Mouse (Mus musculus): ENCODE data around the gene Efcab11.

The Efcab11 gene

DNA sequence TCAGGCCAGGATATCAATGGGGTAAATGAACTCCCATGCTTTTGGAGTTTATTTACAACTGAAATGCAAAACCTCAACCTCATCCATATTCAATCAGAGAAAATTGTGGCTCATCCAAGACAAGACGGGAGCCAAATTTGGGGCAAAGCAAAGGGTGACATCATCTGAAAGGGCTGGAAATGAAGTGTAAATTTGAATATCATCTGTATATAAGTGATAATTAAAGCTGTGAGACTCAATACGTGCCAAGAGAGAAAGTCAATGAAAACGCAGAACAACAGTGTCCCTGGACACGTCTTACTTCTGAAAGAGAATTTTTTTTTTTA is 212.4 kb downstream of the Efcab11 start:
- no peak for DNase-seq (ENCODE audit: low spot score)

DNA sequence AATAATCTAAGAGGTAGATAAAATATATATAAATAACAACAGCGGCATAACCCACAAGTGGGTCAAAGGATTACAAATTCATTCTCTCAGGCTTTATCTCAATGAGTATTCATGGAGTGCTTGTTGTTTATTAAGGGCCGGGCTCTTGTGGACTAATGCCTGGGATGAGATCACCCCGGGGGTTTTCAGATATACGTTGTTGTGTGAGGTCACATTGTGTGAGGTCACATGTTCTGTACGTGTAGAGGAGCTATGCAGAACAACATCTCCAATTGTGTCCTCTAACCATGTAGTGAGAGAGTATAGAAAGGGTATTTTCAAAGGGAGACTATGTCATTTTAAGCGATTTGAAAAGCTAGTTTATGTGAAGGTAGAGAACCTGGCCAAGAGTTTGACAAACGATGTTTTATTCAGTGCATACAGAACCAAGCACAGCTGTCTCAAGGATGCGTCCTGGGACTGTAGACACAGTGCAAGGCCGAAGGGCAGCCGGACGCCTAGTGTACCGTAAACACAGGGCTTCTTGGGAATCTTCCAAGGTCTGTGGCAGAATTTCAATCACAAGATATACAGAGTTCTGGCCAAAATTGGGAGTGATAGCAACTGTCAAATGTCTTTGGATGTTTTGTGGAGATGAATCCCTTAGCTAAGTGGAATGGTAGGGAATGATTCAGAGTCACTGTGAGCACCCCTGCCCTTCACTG is 212.9 kb downstream of the Efcab11 start:
- no peak for DNase-seq (ENCODE audit: low spot score)

DNA sequence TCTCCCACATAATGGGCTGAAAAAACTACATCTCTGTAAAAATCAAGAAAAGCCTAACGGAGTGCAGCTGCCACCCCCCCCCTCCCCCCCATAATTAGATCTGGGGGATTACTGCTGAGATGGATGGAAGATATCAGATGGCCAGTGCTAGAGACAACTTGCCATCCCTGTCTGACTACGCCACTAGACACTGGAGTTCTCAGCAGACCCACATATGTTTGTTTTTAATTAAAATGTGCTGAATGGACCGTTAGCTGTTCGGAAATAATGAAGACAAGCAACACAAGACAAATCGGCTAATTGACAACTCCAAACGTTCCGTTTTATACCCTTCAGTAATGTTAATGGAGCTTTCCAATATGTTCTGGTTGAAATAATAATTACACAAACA is 213.5 kb downstream of the Efcab11 start:
- no peak for DNase-seq (ENCODE audit: low spot score)

DNA sequence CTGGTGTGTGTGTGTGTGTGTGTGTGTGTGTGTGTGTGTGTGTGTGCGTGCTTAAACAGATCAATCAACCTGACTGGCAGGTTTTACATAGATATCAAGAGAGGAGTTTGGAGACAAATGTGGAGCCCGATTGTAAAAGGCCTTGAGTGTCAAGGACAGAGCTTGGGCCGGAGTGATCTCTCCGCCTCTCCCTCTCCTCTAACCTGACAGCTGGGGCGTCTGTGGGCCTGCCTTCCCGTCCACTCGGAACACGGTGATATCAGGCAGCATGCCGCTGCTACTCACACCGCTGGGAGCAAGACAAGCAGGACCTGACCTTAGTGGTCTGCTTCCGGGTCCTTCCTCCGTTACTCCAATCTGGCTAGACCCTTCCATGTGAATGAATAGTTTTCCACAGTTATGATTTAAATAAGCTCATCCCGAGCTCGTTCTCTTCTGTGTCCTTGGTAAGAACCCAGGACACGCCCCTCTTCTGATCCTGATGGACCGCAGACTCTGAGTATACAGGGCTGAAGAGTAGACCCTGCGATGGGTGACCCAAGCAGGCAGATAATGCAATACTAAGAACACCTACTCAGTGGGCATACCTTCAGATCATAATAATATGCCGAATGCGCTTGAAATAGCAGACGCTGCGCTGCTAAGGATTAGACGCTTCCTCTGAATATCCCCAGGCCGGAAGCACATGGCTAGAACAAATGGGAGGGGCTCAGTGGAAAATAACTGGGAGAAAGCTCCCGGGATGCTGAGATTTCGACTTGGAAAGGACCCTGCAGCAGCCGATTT is 214.1 kb downstream of the Efcab11 start:
- no peak for DNase-seq (ENCODE audit: low spot score)

DNA sequence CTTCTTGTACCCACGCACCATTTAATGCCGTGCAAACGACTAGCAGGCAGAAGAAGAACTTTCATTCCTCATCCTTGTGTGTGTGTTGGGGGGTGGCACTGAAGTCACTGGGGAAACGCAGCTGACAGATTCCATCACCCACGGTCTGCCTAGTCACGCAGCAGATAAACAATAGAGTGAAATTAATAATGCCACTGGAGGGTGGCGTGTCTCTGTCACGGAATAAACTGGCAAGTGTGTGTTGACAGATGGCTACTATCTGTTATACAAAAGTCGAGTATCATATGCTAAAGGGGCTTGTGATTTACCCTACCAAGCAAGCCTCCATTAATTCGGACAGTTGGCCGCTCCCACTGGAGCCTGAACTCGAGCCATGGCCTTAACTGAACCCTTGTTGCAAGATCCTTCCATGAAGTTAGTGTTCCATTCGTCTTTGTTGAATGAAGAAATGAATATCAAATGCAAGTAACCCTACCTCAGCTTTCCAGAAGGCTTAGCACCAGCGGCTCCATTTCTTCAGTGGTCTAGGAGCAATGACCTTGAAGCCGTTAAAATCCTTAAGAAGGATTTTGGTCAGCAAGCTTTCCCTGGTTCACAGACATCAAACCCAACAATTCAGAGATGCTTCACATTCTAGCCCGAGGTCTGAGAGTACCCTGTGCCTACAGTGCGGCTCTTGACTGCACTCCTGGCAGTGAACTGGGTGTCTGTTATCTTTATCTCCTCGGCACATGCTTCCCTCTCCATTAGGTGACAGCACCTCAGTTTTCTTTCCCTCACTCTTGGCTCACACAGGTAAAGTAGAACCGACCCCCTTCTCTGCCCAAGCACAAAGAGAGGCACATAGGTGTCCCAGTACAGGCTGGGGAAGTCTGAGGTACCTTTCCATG is 229.0 kb downstream of the Efcab11 start:
- no peak for DNase-seq (ENCODE audit: low spot score)

DNA sequence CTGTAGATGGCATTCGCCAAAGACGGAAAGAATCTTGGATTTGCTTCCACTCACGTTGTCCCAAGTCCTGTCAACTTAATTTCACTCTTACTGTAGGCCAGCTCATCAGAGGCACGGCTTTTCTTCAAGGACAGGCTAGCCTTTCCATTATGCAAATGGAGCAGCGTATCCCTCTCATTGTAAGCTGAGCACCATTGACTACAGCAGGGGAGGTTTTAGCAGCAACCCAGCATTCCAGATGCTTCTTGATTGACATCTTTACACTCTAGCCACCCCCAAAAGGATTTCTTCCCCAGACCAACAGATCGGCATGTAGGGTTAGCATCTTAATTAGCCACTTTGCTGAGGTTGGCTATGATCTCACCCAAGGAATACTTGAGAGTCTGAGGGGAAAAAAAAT is 231.8 kb downstream of the Efcab11 start:
- no peak for DNase-seq (ENCODE audit: low spot score)

DNA sequence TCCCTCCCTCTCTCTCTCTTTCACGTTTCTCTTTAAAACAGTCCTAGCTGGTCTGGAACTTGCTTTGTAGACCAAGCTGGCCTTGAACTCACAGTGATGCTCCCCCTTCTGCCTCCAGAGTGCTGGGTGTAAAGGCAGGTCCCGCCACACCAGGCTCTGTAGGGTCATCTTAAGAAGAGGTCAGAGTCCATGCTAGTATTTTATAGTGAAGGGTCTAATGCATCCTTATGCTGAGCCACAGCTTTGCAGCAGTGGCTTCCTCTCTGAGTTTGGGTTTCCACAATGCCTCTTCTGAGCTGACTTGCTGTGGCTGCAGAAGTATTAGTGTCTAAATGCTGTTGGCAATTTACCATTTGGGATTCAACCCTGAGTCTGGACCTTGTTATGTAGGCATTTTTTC is 234.5 kb downstream of the Efcab11 start:
- DNase-seq (ENCODE audit: low spot score) = no peak

DNA sequence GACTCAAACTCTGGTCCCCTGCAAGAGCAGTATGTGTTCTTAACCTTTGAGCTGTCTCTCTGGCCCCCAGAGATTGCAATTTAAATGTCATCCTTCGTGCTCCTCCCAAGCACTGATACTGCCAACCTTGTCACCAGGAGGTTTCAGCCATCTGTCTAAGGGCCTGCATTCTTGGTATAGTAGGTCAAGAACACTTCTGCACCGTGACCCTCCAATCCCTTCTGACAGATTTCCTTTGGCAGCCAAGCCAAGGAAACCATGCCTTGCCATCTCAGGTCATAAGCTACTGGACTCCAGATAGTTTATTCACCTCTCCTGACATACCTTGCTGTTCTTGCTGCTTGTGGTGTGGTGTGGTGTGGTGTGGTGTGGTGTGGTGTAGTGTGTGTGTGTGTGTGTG is 235.5 kb downstream of the Efcab11 start:
- DNase-seq (ENCODE audit: low spot score) = no peak

DNA sequence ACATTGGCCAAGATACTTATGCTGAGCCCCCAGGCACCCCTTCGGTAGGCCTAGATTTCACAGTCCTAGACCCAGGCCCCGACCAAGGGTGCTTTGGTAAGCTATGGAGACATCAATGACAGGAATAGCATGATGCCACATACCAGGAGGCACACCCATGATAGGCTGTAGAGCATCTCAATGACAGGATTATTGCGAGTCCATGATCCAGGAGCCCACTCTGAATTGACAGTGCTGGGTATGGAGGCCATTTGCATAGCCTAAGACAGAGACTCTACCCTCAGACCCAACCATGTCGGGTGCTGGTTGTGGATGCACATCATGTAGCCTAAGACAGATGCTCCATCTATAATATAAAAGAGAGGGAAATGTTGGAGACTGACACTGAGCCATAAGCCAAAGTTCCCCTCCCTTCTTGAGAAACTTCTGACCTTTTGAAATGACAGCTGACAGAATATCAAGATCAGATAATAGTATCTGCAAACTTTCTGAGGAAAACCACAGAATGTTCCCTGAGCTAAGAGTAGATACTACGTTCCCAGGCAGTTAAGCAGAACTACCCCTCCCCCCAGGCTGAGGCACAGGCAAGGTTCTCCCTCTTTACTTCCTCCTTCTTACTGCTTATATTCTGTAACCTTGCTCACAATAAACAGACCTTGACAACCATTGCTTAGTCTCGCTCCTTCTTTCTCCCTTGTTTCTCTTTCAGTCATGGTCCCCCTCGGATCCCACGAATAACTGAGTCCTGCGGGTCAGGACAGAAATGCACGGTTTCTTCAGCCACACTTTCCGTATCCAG is 237.5 kb downstream of the Efcab11 start:
- no peak for DNase-seq (ENCODE audit: low spot score)

DNA sequence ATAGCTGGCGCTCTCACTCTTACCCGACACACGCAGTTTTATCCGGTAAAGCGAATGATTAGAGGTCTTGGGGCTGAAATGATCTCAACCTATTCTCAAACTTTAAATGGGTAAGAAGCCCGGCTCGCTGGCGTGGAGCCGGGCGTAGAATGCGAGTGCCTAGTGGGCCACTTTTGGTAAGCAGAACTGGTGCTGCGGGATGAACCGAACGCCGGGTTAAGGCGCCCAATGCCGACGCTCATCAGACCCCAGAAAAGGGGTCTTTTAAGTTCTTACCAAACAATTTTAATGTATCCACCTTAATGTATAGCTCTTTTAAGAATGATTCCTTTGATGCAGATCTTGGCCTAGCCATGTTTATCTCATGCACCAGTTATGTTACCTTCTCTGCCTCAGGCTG is 238.8 kb downstream of the Efcab11 start:
- no peak for DNase-seq (ENCODE audit: low spot score)

DNA sequence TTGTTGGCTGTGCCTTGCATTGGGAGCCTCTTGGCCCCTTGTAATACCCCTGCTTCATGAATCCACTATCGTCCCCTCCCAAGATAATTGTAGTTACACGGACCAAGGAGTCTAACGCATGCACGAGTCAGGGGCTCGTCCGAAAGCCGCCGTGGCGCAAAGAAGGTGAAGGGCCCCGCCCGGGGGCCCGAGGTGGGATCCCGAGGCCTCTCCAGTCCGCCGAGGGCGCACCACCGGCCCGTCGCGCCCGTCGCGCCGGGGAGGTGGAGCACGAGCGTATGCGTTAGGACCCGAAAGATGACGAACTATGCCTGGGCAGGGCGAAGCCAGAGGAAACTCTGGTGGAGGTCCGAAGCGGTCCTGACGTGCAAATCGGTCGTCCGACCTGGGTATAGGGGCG is 239.3 kb downstream of the Efcab11 start:
- DNase-seq (ENCODE audit: low spot score) = no peak

All from yolk sac, embryonic 10.5 days (tissue).